12 mouse cellular contexts compared by ENCODE assay signal in the genomic region with DNA sequence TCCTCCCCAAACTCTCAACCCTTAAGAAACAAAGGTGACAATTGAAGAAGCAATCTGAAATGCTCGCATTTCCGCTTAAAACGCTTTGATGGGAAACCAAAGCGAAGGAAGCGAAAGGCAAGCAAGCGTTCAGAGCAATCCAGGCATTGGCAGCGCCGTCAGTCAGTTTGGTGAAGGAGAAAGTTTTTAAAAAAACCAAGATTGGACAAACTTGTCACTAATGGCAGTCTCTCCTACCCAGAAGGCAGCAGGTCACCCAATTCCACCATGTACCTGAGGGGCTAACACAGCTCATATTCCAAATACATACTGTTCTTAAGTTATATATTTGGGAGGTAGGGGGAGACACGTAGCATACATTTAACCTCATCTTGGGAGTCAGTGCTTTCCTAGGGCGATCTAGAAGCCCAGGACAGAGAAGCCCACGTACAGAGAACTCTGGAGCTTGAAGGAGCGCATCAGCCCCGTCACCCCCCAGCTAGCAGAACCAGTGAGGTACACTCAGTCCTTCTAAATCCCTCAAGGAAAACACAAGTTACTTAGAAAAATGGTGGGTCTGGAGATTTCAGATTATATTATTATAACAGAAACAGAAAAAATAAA. TPM values are rescaled to one million over a fixed set of nuclear protein-coding genes. Genes with fewer than 3 reads are reported as not detected.
DNase-seq lines count a peak whose midpoint lies in the region; ATAC-seq lines count a peak whose summit lies in the region.
"Had no signal": no experiment of that assay in that cellular context is flagged by ENCODE, and none has a peak within 500 bp of the region (broad histone marks: within the 10 kb centered on the region; RNA-seq: fewer than 3 reads in every experiment).

No protein-coding gene starts in this region.

- ATAC-seq in kidney, embryonic 15.5 days (replicated peaks; ENCODE audit: low FRiP score), result no peak

- no peaks in the 10 kb centered on the region for H3K27me3 ChIP-seq in kidney, embryonic 15.5 days

- H3K36me3 ChIP-seq in kidney, embryonic 15.5 days, result peaks cover 49% of the 10 kb centered on the region

- peak overlapping the region; percentile 50; the same call in 1 of the 2 replicates for H3K4me3 ChIP-seq in kidney, embryonic 15.5 days (replicated peaks)
- H3K4me3 ChIP-seq: gastrocnemius, adult 2 months had no signal

- peak; percentile 16 for DNase-seq in cerebellum, adult 11-12 months
- no peak for DNase-seq in cerebellum, postnatal 36 days
- DNase-seq in kidney, adult 9 months, result no peak
- DNase-seq in thymus, postnatal 14 days, result peak; percentile 19
- DNase-seq in thymus, postnatal 36 days, result no peak
- DNase-seq in spleen, adult 12 weeks (ENCODE audit: low spot score), result no peak
- no peak for DNase-seq in layer of hippocampus, adult 9-10 months (ENCODE audit: low spot score)
- DNase-seq: kidney, adult 11 months had no signal

- H3K4me2 ChIP-seq in kidney, embryonic 15.5 days, result peak overlapping the region; percentile 60

- no peak overlapping the region for H3K27ac ChIP-seq in kidney, embryonic 15.5 days
- H3K27ac ChIP-seq: gastrocnemius, adult 2 months had no signal

- peaks cover 24% of the 10 kb centered on the region for H3K4me1 ChIP-seq in kidney, embryonic 15.5 days

- no peaks in the 10 kb centered on the region for H3K9me3 ChIP-seq in kidney, embryonic 15.5 days (replicated peaks)

- 0 out of 2 replicates have a peak overlapping the region, but pooled peaks have one; percentile 67 for H3K9ac ChIP-seq in kidney, embryonic 15.5 days

- 69% methylated on average over 13 of the region's 13 CpGs for WGBS in kidney, embryonic 15.5 days

RNA-seq across cellular contexts. Expression of a gene that starts 2.3 kb away (rescaled TPM):
- polyA plus RNA-seq in kidney, embryonic 15.5 days (2015; fragmentation: Nextera tagmentation; extraction: Ambion mirVana), result 162 and 175 TPM in 2 replicates

RNA-seq across cellular contexts. Expression of a gene that starts 2.3 kb away (rescaled TPM):
- not detected in 2 replicates for polyA plus RNA-seq in kidney, embryonic 15.5 days (2015; fragmentation: Nextera tagmentation; extraction: Ambion mirVana)
- polyA plus RNA-seq: neural tube, embryonic 11.5 days; spleen, adult 2 months had no signal

RNA-seq across cellular contexts. Expression of a gene that starts 48.4 kb away (rescaled TPM):
- 1.3 and 1.8 TPM in 2 replicates for polyA plus RNA-seq in kidney, embryonic 15.5 days (2015; fragmentation: Nextera tagmentation; extraction: Ambion mirVana)

Comparison
In these comparisons a context has a peak if more than half of its experiments do, and no peak if none do; other contexts are left out.
1. DNase-seq: peak in cerebellum, adult 11-12 months (single experiment) and thymus, postnatal 14 days (single experiment); none in cerebellum, postnatal 36 days (0 of 2), kidney, adult 9 months (single experiment), thymus, postnatal 36 days (0 of 2), spleen, adult 12 weeks (single experiment) and layer of hippocampus, adult 9-10 months (single experiment).